Mouse (Mus musculus) MEL (cell line): Measurements from ENCODE around the gene Rab35.

Experiments
- CTCF ChIP-seq, 3 experiments: IDR thresholded peaks in 2 of 3; conservative IDR thresholded peaks in 1 of 3; 2 replicates each; pipeline ENCODE4 v1.5.1; 2011 to 2012; ENCODE audit warnings: low read length in 3 of 3, low read depth in 2 of 3, mild to moderate bottlenecking in 2 of 3, improper control_type of control experiment in 1 of 3, inconsistent platforms in 1 of 3, mixed read lengths in 1 of 3, moderate library complexity in 1 of 3; ENCODE audit not compliant: control insufficient read depth in 1 of 3, insufficient read depth in 1 of 3, poor library complexity in 1 of 3, severe bottlenecking in 1 of 3
- EP300 ChIP-seq, 2 experiments: IDR thresholded peaks; 2 replicates each; pipeline ENCODE4 v1.6.1; 2011; ENCODE audit warnings: improper control_type of control experiment in 2 of 2, low read length in 2 of 2, low read depth in 1 of 2, mild to moderate bottlenecking in 1 of 2
- JUND ChIP-seq: IDR thresholded peaks from 2 replicates; pipeline ENCODE4 v1.6.1; 2011; ENCODE audit warnings: low read depth, mild to moderate bottlenecking, improper control_type of control experiment, low read length
- KAT2A ChIP-seq: conservative IDR thresholded peaks from 2 replicates; pipeline ENCODE4 v1.6.1; 2012; ENCODE audit warnings: low read depth, low read length, improper control_type of control experiment, inconsistent platforms
- MAFK ChIP-seq: IDR thresholded peaks from 2 replicates; pipeline ENCODE4 v1.6.1; 2011; ENCODE audit warnings: low read depth, mild to moderate bottlenecking, low read length, improper control_type of control experiment, borderline replicate concordance
- MAX ChIP-seq: IDR thresholded peaks from 2 replicates; pipeline ENCODE4 v1.6.1; 2011; ENCODE audit warnings: low read length, improper control_type of control experiment
- MAZ ChIP-seq: IDR thresholded peaks from 2 replicates; pipeline ENCODE4 v1.6.1; 2012; ENCODE audit warnings: low read depth, mild to moderate bottlenecking, inconsistent platforms, low read length, improper control_type of control experiment
- NELFE ChIP-seq: IDR thresholded peaks from 2 replicates; pipeline ENCODE4 v1.6.1; 2011; ENCODE audit warnings: low read depth, low read length, improper control_type of control experiment
- NRF1 ChIP-seq: IDR thresholded peaks from 2 replicates; pipeline ENCODE4 v1.6.1; 2014; ENCODE audit warnings: low read depth, mild to moderate bottlenecking, inconsistent platforms, low read length, improper control_type of control experiment, moderate library complexity; ENCODE audit not compliant: poor library complexity, insufficient read depth, severe bottlenecking
- POLR2A ChIP-seq, 2 experiments: IDR thresholded peaks; 2 replicates each; pipeline ENCODE4 v1.6.1; 2011 to 2012; ENCODE audit warnings: low read length in 2 of 2, mild to moderate bottlenecking in 2 of 2, control low read depth in 1 of 2, improper control_type of control experiment in 1 of 2, low read depth in 1 of 2, moderate library complexity in 1 of 2; ENCODE audit not compliant: control insufficient read depth in 1 of 2, insufficient read depth in 1 of 2, poor library complexity in 1 of 2
- USF1 ChIP-seq: IDR thresholded peaks from 2 replicates; pipeline ENCODE4 v1.6.1; 2014; ENCODE audit warnings: low read depth, mild to moderate bottlenecking, inconsistent platforms, low read length, improper control_type of control experiment, moderate library complexity
- ZKSCAN1 ChIP-seq: IDR thresholded peaks from 2 replicates; pipeline ENCODE4 v1.6.1; 2012; ENCODE audit warnings: low read depth, mild to moderate bottlenecking, inconsistent platforms, low read length, improper control_type of control experiment, moderate library complexity
- ZMIZ1 ChIP-seq: IDR thresholded peaks from 2 replicates; pipeline ENCODE4 v1.6.1; 2012; ENCODE audit warnings: low read depth, mild to moderate bottlenecking, inconsistent platforms, low read length, improper control_type of control experiment, moderate library complexity

DNA sequence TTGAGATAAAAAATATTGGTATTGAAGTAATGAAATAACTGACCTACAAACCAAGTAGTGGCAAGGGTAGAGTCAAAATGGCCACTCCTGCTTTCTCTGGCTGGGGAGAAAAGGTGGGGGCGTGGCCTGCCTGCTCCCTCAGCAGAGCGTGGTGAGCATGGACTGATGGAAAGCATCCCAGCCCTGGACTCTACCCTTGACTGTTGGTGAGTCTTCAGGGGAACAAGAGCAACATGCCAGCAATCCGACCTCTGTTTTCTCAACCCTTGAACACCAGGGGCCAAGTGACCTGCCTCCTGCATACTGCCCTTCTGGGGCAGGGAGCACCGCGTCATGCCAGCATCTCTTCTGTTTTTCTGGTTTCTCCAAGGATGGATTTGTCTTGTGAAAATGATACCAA, 65.1 kb downstream of the Rab35 start:
- TF ChIP-seq NELFE (no peak), MAFK (no peak), CTCF (IDR thresholded peaks at IDR 0.05 in 2 of 3, conservative IDR thresholded peaks at IDR 0.05 in 1 of 3; ENCODE audit: control insufficient read depth in 1 of 3, insufficient read depth in 1 of 3, low read depth in 2 of 3, low read length in 3 of 3, poor library complexity in 1 of 3, severe bottlenecking in 1 of 3) (no peak), NRF1 (no peak), POLR2A (IDR thresholded peaks at IDR 0.05; ENCODE audit: control insufficient read depth in 1 of 2, insufficient read depth in 1 of 2, low read depth in 1 of 2, low read length in 2 of 2, poor library complexity in 1 of 2) (no peak), USF1 (no peak), ZMIZ1 (no peak), JUND (no peak), MAX (no peak), ZKSCAN1 (no peak), MAZ (no peak), EP300 (IDR thresholded peaks at IDR 0.05; ENCODE audit: low read depth in 1 of 2, low read length in 2 of 2) (no peak), KAT2A (no peak)
